Mouse (Mus musculus): Measurements from ENCODE around the gene Arhgef7. TPM values are rescaled to one million over a fixed set of nuclear protein-coding genes. Genes with fewer than 3 reads are reported as not detected.

The Arhgef7 gene
- polyA plus RNA-seq, 1 experiment from 2014 or later: 84.0 TPM

GRCm38 (mm10) chr8:11735672-11736235, 8.2 kb downstream of the Arhgef7 start:
- Histone ChIP-seq H3K9me3 (ENCODE audit: control insufficient read depth, low read length) (no peaks in the 10 kb centered on the region), H3K36me3 (ENCODE audit: control insufficient read depth, insufficient read depth, low read length) (peaks cover 54% of the 10 kb centered on the region), H3K4me1 (ENCODE audit: control insufficient read depth, insufficient read depth, low read length) (peaks cover 6% of the 10 kb centered on the region), H3K4me2 (ENCODE audit: low read length) (no peak overlapping the region), H3K27ac (replicated peaks; ENCODE audit: low read depth, low read length) (no peak overlapping the region), H3K9ac (replicated peaks; ENCODE audit: low read length) (no peak overlapping the region), H3K4me3 (replicated peaks; ENCODE audit: low read depth, low read length) (no peak overlapping the region), H3K27me3 (ENCODE audit: control insufficient read depth, insufficient read depth, low read length) (no peaks in the 10 kb centered on the region)
- ATAC-seq (ENCODE audit: low FRiP score, low TSS enrichment) (no peak), DNase-seq (no peak)
- 83% methylated on average over 15 of the region's 15 CpGs for WGBS

DNA sequence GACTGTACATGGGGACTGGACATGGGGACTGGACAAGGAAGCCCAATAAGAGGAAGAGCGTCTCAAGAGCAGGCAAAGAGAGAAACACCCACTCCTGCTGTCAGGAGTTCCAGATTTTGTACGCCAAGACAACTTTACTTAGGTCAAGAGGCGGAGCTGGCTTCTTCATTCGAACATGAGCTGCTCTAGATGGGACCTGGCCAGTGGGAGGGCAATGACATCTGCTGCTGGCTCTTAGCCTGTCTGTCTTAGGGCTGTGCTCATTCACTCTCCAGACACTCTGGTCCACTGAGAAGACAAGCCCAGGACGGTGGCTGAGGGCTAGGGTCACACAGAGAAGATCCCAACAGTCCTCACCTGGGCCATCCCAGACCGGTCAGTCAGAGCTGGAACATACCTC, 9.6 kb downstream of the Arhgef7 start:
- ATAC-seq (ENCODE audit: low FRiP score, low TSS enrichment) (no peak), DNase-seq (no peak)
- Histone ChIP-seq H3K4me1 (ENCODE audit: control insufficient read depth, insufficient read depth, low read length) (no peaks in the 10 kb centered on the region), H3K9ac (replicated peaks; ENCODE audit: low read length) (no peak overlapping the region), H3K36me3 (ENCODE audit: control insufficient read depth, insufficient read depth, low read length) (peaks cover 57% of the 10 kb centered on the region), H3K4me2 (ENCODE audit: low read length) (no peak overlapping the region), H3K27ac (replicated peaks; ENCODE audit: low read depth, low read length) (no peak overlapping the region), H3K4me3 (replicated peaks; ENCODE audit: low read depth, low read length) (no peak overlapping the region), H3K9me3 (ENCODE audit: control insufficient read depth, low read length) (no peaks in the 10 kb centered on the region), H3K27me3 (ENCODE audit: control insufficient read depth, insufficient read depth, low read length) (no peaks in the 10 kb centered on the region)
- 92% methylated on average over 6 of the region's 6 CpGs for WGBS

- Histone ChIP-seq H3K4me3 (replicated peaks; ENCODE audit: low read depth, low read length) (no peak overlapping the region), H3K9ac (replicated peaks; ENCODE audit: low read length) (no peak overlapping the region), H3K36me3 (ENCODE audit: control insufficient read depth, insufficient read depth, low read length) (peaks cover 56% of the 10 kb centered on the region), H3K9me3 (ENCODE audit: control insufficient read depth, low read length) (no peaks in the 10 kb centered on the region), H3K27me3 (ENCODE audit: control insufficient read depth, insufficient read depth, low read length) (no peaks in the 10 kb centered on the region), H3K27ac (replicated peaks; ENCODE audit: low read depth, low read length) (no peak overlapping the region), H3K4me1 (ENCODE audit: control insufficient read depth, insufficient read depth, low read length) (no peaks in the 10 kb centered on the region), H3K4me2 (ENCODE audit: low read length) (no peak overlapping the region)
- no peak for ATAC-seq (ENCODE audit: low FRiP score, low TSS enrichment)
- no peak for DNase-seq
- whole genome bisulfite sequencing: 91% methylated on average over 5 of the region's 5 CpGs
Observed at GRCm38 (mm10) chr8:11739082-11739481, 11.6 kb downstream of the Arhgef7 start.

GRCm38 (mm10) chr8:11740857-11741256, 13.3 kb downstream of the Arhgef7 start:
- DNase-seq: no peak
- no peaks in the 10 kb centered on the region for H3K27me3 ChIP-seq (ENCODE audit: control insufficient read depth, insufficient read depth, low read length)
- ATAC-seq (ENCODE audit: low FRiP score, low TSS enrichment): no peak
- no peak overlapping the region for H3K4me3 ChIP-seq (replicated peaks; ENCODE audit: low read depth, low read length)
- H3K4me2 ChIP-seq (ENCODE audit: low read length): no peak overlapping the region
- no peak overlapping the region for H3K9ac ChIP-seq (replicated peaks; ENCODE audit: low read length)
- peaks cover 39% of the 10 kb centered on the region for H3K36me3 ChIP-seq (ENCODE audit: control insufficient read depth, insufficient read depth, low read length)
- H3K4me1 ChIP-seq (ENCODE audit: control insufficient read depth, insufficient read depth, low read length): no peaks in the 10 kb centered on the region
- no peaks in the 10 kb centered on the region for H3K9me3 ChIP-seq (ENCODE audit: control insufficient read depth, low read length)
- H3K27ac ChIP-seq (replicated peaks; ENCODE audit: low read depth, low read length): no peak overlapping the region
- WGBS: 94% methylated on average over 2 of the region's 2 CpGs

GRCm38 (mm10) chr8:11743580-11743979, 16.1 kb downstream of the Arhgef7 start:
- Histone ChIP-seq H3K4me2 (ENCODE audit: low read length) (no peak overlapping the region), H3K27ac (replicated peaks; ENCODE audit: low read depth, low read length) (no peak overlapping the region), H3K36me3 (ENCODE audit: control insufficient read depth, insufficient read depth, low read length) (peaks cover 20% of the 10 kb centered on the region), H3K4me1 (ENCODE audit: control insufficient read depth, insufficient read depth, low read length) (no peaks in the 10 kb centered on the region), H3K4me3 (replicated peaks; ENCODE audit: low read depth, low read length) (no peak overlapping the region), H3K9ac (replicated peaks; ENCODE audit: low read length) (no peak overlapping the region), H3K9me3 (ENCODE audit: control insufficient read depth, low read length) (no peaks in the 10 kb centered on the region), H3K27me3 (ENCODE audit: control insufficient read depth, insufficient read depth, low read length) (no peaks in the 10 kb centered on the region)
- ATAC-seq (ENCODE audit: low FRiP score, low TSS enrichment) (no peak), DNase-seq (no peak)
- WGBS: 86% methylated on average over 10 of the region's 10 CpGs

GRCm38 (mm10) chr8:11746850-11747600, 19.5 kb downstream of the Arhgef7 start:
- H3K9ac ChIP-seq (replicated peaks; ENCODE audit: low read length): no peak overlapping the region
- no peaks in the 10 kb centered on the region for H3K4me1 ChIP-seq (ENCODE audit: control insufficient read depth, insufficient read depth, low read length)
- no peak overlapping the region for H3K27ac ChIP-seq (replicated peaks; ENCODE audit: low read depth, low read length)
- DNase-seq (no peak), ATAC-seq (ENCODE audit: low FRiP score, low TSS enrichment) (no peak)
- WGBS: 93% methylated on average over 11 of the region's 11 CpGs
- H3K9me3 ChIP-seq (ENCODE audit: control insufficient read depth, low read length): no peaks in the 10 kb centered on the region
- H3K36me3 ChIP-seq (ENCODE audit: control insufficient read depth, insufficient read depth, low read length): no peaks in the 10 kb centered on the region
- H3K4me2 ChIP-seq (ENCODE audit: low read length): no peak overlapping the region
- H3K27me3 ChIP-seq (ENCODE audit: control insufficient read depth, insufficient read depth, low read length): no peaks in the 10 kb centered on the region
- no peak overlapping the region for H3K4me3 ChIP-seq (replicated peaks; ENCODE audit: low read depth, low read length)

DNA sequence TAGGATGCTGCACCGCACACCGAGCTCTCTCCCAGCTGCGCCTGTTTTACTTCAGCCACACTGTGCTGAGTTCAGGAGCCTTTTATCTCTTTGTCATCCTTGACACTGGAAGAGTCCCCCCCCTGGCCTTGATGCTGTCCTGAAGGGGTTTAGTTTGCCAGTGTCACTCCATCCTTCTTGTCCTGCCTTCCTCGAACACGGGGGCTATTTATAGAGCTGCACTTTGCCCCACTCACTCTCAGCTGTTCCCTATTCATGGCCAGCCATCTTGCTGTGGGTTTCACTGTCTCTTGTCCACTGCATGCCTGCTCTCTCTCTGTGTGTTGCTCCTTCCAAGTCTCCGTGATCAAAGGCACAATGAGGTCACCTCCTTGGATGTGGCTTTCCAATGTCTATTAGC, 22.0 kb downstream of the Arhgef7 start:
- 77% methylated on average over 6 of the region's 6 CpGs for WGBS
- H3K27ac ChIP-seq (replicated peaks; ENCODE audit: low read depth, low read length): no peak overlapping the region
- H3K4me3 ChIP-seq (replicated peaks; ENCODE audit: low read depth, low read length): no peak overlapping the region
- H3K4me1 ChIP-seq (ENCODE audit: control insufficient read depth, insufficient read depth, low read length): no peaks in the 10 kb centered on the region
- H3K4me2 ChIP-seq (ENCODE audit: low read length): no peak overlapping the region
- H3K36me3 ChIP-seq (ENCODE audit: control insufficient read depth, insufficient read depth, low read length): no peaks in the 10 kb centered on the region
- H3K27me3 ChIP-seq (ENCODE audit: control insufficient read depth, insufficient read depth, low read length): no peaks in the 10 kb centered on the region
- no peaks in the 10 kb centered on the region for H3K9me3 ChIP-seq (ENCODE audit: control insufficient read depth, low read length)
- ATAC-seq (ENCODE audit: low FRiP score, low TSS enrichment) (no peak), DNase-seq (no peak)
- no peak overlapping the region for H3K9ac ChIP-seq (replicated peaks; ENCODE audit: low read length)

GRCm38 (mm10) chr8:11752338-11752737, 24.8 kb downstream of the Arhgef7 start:
- Histone ChIP-seq H3K9ac (replicated peaks; ENCODE audit: low read length) (no peak overlapping the region), H3K4me1 (ENCODE audit: control insufficient read depth, insufficient read depth, low read length) (peaks cover 2% of the 10 kb centered on the region; the same call in 1 of the 2 replicates), H3K27ac (replicated peaks; ENCODE audit: low read depth, low read length) (no peak overlapping the region), H3K4me2 (ENCODE audit: low read length) (no peak overlapping the region), H3K9me3 (ENCODE audit: control insufficient read depth, low read length) (no peaks in the 10 kb centered on the region), H3K36me3 (ENCODE audit: control insufficient read depth, insufficient read depth, low read length) (no peaks in the 10 kb centered on the region), H3K4me3 (replicated peaks; ENCODE audit: low read depth, low read length) (no peak overlapping the region), H3K27me3 (ENCODE audit: control insufficient read depth, insufficient read depth, low read length) (no peaks in the 10 kb centered on the region)
- 86% methylated on average over 3 of the region's 3 CpGs for WGBS
- no peak for DNase-seq
- no peak for ATAC-seq (ENCODE audit: low FRiP score, low TSS enrichment)

Measured in midbrain, embryonic 14.5 days (tissue).